ENCODE assay signal across 12 mouse cellular contexts in genomic region chr1:144431535-144432276, GRCm38 (mm10).
A peak's percentile ranks its signal among the peaks of the same experiment; 100 is the strongest.
DNase-seq lines count a peak whose midpoint lies in the region; ATAC-seq and TF ChIP-seq lines count a peak whose summit lies in the region.
"Had no signal": no experiment of that assay in that cellular context is flagged by ENCODE, and none has a peak within 500 bp of the region (broad histone marks: within the 10 kb centered on the region; RNA-seq: fewer than 3 reads in every experiment).

No protein-coding gene starts in this region.

- DNase-seq in heart, postnatal 0 days (ENCODE audit: low spot score) = peak; percentile 26
- no peak for DNase-seq in heart, adult 8-10 months (ENCODE audit: low spot score)
- DNase-seq in thymus, postnatal 0 days (ENCODE audit: low spot score) = peak; percentile 2
- DNase-seq in thymus, postnatal 14 days = no peak
- DNase-seq in adrenal gland, postnatal 14 days = no peak
- DNase-seq in cerebellum, adult 8-10 months = no peak
- no peak for DNase-seq in gastrocnemius, adult 8-10 months (ENCODE audit: low spot score in 2 of 2)
- DNase-seq: cerebellum, adult 18-20 months; gastrocnemius, postnatal 25 days had no signal

- H3K4me2 ChIP-seq in heart, postnatal 0 days (ENCODE audit: low read depth, low read length) = no peak overlapping the region
- H3K4me2 ChIP-seq: kidney, embryonic 15.5 days; liver, embryonic 15.5 days had no signal

- H3K4me3 ChIP-seq in heart, postnatal 0 days (ENCODE audit: low read depth, low read length) = no peak overlapping the region
- H3K4me3 ChIP-seq: kidney, embryonic 15.5 days; liver, embryonic 15.5 days had no signal

- H3K27ac ChIP-seq in heart, postnatal 0 days (ENCODE audit: low read depth) = no peak overlapping the region
- H3K27ac ChIP-seq: kidney, embryonic 15.5 days; liver, embryonic 15.5 days had no signal

- no peaks in the 10 kb centered on the region for H3K4me1 ChIP-seq in heart, postnatal 0 days (ENCODE audit: control insufficient read depth, insufficient read depth)
- H3K4me1 ChIP-seq: kidney, embryonic 15.5 days; liver, embryonic 15.5 days had no signal

- WGBS in heart, postnatal 0 days = 71% methylated on average over 5 of the region's 5 CpGs

- no peak overlapping the region for H3K9ac ChIP-seq in heart, postnatal 0 days (replicated peaks; ENCODE audit: low read depth, low read length)
- H3K9ac ChIP-seq: kidney, embryonic 15.5 days; liver, embryonic 15.5 days had no signal

- H3K36me3 ChIP-seq in heart, postnatal 0 days (replicated peaks; ENCODE audit: control insufficient read depth, insufficient read depth, low read length) = no peaks in the 10 kb centered on the region
- H3K36me3 ChIP-seq: kidney, embryonic 15.5 days; liver, embryonic 15.5 days had no signal

- no peaks in the 10 kb centered on the region for H3K27me3 ChIP-seq in heart, postnatal 0 days (ENCODE audit: control insufficient read depth, insufficient read depth, low read length)
- H3K27me3 ChIP-seq: kidney, embryonic 15.5 days; liver, embryonic 15.5 days had no signal

- peak; percentile 61 for TF ChIP-seq CTCF in heart, postnatal 0 days (IDR thresholded peaks at IDR 0.05; ENCODE audit: low read depth)

- no peak for TF ChIP-seq EP300 in heart, postnatal 0 days (IDR thresholded peaks at IDR 0.05; ENCODE audit: low read depth)

- ATAC-seq in heart, postnatal 0 days (ENCODE audit: insufficient read depth, low read depth) = no peak
- peak; percentile 64 to 89; a peak in 3 of 4 replicates for ATAC-seq in hematopoietic stem cell, adult 5-6 weeks (replicated peaks in 1 of 2; ENCODE audit: insufficient read depth in 1 of 2, low FRiP score in 2 of 2, low TSS enrichment in 1 of 2, low read depth in 1 of 2, poor library complexity in 2 of 2, severe bottlenecking in 2 of 2)

- H3K9me3 ChIP-seq in heart, postnatal 0 days (replicated peaks; ENCODE audit: control insufficient read depth, low read length) = no peaks in the 10 kb centered on the region
- H3K9me3 ChIP-seq: kidney, embryonic 15.5 days; liver, embryonic 15.5 days had no signal

Comparison
In these comparisons a context has a peak if more than half of its experiments do, and no peak if none do; other contexts are left out.
1. DNase-seq: peak in heart, postnatal 0 days (single experiment) and thymus, postnatal 0 days (single experiment); none in heart, adult 8-10 months (single experiment), thymus, postnatal 14 days (single experiment), adrenal gland, postnatal 14 days (single experiment), cerebellum, adult 8-10 months (single experiment) and gastrocnemius, adult 8-10 months (0 of 2).